Mouse (Mus musculus): Measurements from ENCODE around the gene Ctdsp2. TPM values are rescaled to one million over a fixed set of nuclear protein-coding genes. Genes with fewer than 3 reads are reported as not detected.
A peak's percentile ranks its signal among the peaks of the same experiment; 100 is the strongest.

The Ctdsp2 gene
- polyA plus RNA-seq, 1 experiment = 2.2 TPM

- H3K9me3 ChIP-seq (ENCODE audit: control insufficient read depth, low read length) = no peaks in the 10 kb centered on the region
- H3K36me3 ChIP-seq (ENCODE audit: control insufficient read depth) = peaks cover 4% of the 10 kb centered on the region; the same call in 1 of the 2 replicates
- no peak overlapping the region for H3K4me3 ChIP-seq (replicated peaks)
- peaks cover 43% of the 10 kb centered on the region for H3K4me1 ChIP-seq (ENCODE audit: control insufficient read depth)
- H3K27me3 ChIP-seq (ENCODE audit: control insufficient read depth) = peaks cover 45% of the 10 kb centered on the region
- no peak for TF ChIP-seq TAL1 (IDR thresholded peaks at IDR 0.05; ENCODE audit: low read length)
- TF ChIP-seq GATA1 (IDR thresholded peaks at IDR 0.05; ENCODE audit: low read length) = no peak
Measured at GRCm38 (mm10) chr10:126977076-126977475, 1.4 kb upstream of the Ctdsp2 start.

GRCm38 (mm10) chr10:126979121-126979635, 661 bp downstream of the Ctdsp2 start:
- H3K9me3 ChIP-seq (ENCODE audit: control insufficient read depth, low read length) = no peaks in the 10 kb centered on the region
- no peak for TF ChIP-seq TAL1 (IDR thresholded peaks at IDR 0.05; ENCODE audit: low read length)
- TF ChIP-seq GATA1 (IDR thresholded peaks at IDR 0.05; ENCODE audit: low read length) = no peak
- peak overlapping the region; percentile 93 for H3K4me3 ChIP-seq (replicated peaks)
- H3K4me1 ChIP-seq (ENCODE audit: control insufficient read depth) = peaks cover 57% of the 10 kb centered on the region
- H3K27me3 ChIP-seq (ENCODE audit: control insufficient read depth) = peaks cover 36% of the 10 kb centered on the region
- H3K36me3 ChIP-seq (ENCODE audit: control insufficient read depth) = peaks cover 22% of the 10 kb centered on the region

- H3K4me1 ChIP-seq (ENCODE audit: control insufficient read depth) = peaks cover 61% of the 10 kb centered on the region
Measured at GRCm38 (mm10) chr10:126979636-126980151, 1.2 kb downstream of the Ctdsp2 start.

GRCm38 (mm10) chr10:126980221-126980932, 1.9 kb downstream of the Ctdsp2 start:
- Histone ChIP-seq H3K9me3 (ENCODE audit: control insufficient read depth, low read length) (no peaks in the 10 kb centered on the region), H3K4me3 (replicated peaks) (peak overlapping the region; percentile 93), H3K27me3 (ENCODE audit: control insufficient read depth) (peaks cover 29% of the 10 kb centered on the region), H3K4me1 (ENCODE audit: control insufficient read depth) (peaks cover 64% of the 10 kb centered on the region), H3K36me3 (ENCODE audit: control insufficient read depth) (peaks cover 28% of the 10 kb centered on the region)
- TF ChIP-seq TAL1 (IDR thresholded peaks at IDR 0.05; ENCODE audit: low read length) (no peak), GATA1 (IDR thresholded peaks at IDR 0.05; ENCODE audit: low read length) (no peak)

More at GRCm38 (mm10) chr10:126979636-126980151, 1.2 kb downstream of the Ctdsp2 start:
- Histone ChIP-seq H3K9me3 (ENCODE audit: control insufficient read depth, low read length) (no peaks in the 10 kb centered on the region), H3K4me3 (replicated peaks) (peak overlapping the region; percentile 93), H3K36me3 (ENCODE audit: control insufficient read depth) (peaks cover 25% of the 10 kb centered on the region), H3K27me3 (ENCODE audit: control insufficient read depth) (peaks cover 34% of the 10 kb centered on the region)
- no peak for TF ChIP-seq GATA1 (IDR thresholded peaks at IDR 0.05; ENCODE audit: low read length)
- no peak for TF ChIP-seq TAL1 (IDR thresholded peaks at IDR 0.05; ENCODE audit: low read length)

GRCm38 (mm10) chr10:126980933-126981530, 2.5 kb downstream of the Ctdsp2 start:
- Histone ChIP-seq H3K4me3 (replicated peaks) (peak overlapping the region; percentile 93), H3K27me3 (ENCODE audit: control insufficient read depth) (peaks cover 23% of the 10 kb centered on the region), H3K36me3 (ENCODE audit: control insufficient read depth) (peaks cover 31% of the 10 kb centered on the region), H3K9me3 (ENCODE audit: control insufficient read depth, low read length) (no peaks in the 10 kb centered on the region), H3K4me1 (ENCODE audit: control insufficient read depth) (peaks cover 67% of the 10 kb centered on the region)
- TF ChIP-seq TAL1 (IDR thresholded peaks at IDR 0.05; ENCODE audit: low read length) = no peak
- no peak for TF ChIP-seq GATA1 (IDR thresholded peaks at IDR 0.05; ENCODE audit: low read length)

GRCm38 (mm10) chr10:126981746-126982145, 3.2 kb downstream of the Ctdsp2 start:
- peaks cover 35% of the 10 kb centered on the region for H3K36me3 ChIP-seq (ENCODE audit: control insufficient read depth)
- peaks cover 18% of the 10 kb centered on the region for H3K27me3 ChIP-seq (ENCODE audit: control insufficient read depth)
- H3K4me1 ChIP-seq (ENCODE audit: control insufficient read depth) = peaks cover 74% of the 10 kb centered on the region
- no peak for TF ChIP-seq GATA1 (IDR thresholded peaks at IDR 0.05; ENCODE audit: low read length)
- no peak for TF ChIP-seq TAL1 (IDR thresholded peaks at IDR 0.05; ENCODE audit: low read length)
- no peaks in the 10 kb centered on the region for H3K9me3 ChIP-seq (ENCODE audit: control insufficient read depth, low read length)
- H3K4me3 ChIP-seq (replicated peaks) = no peak overlapping the region

GRCm38 (mm10) chr10:126983193-126983725, 4.7 kb downstream of the Ctdsp2 start:
- Histone ChIP-seq H3K4me1 (ENCODE audit: control insufficient read depth) (peaks cover 74% of the 10 kb centered on the region), H3K4me3 (replicated peaks) (no peak overlapping the region), H3K27me3 (ENCODE audit: control insufficient read depth) (peaks cover 18% of the 10 kb centered on the region), H3K36me3 (ENCODE audit: control insufficient read depth) (peaks cover 35% of the 10 kb centered on the region), H3K9me3 (ENCODE audit: control insufficient read depth, low read length) (no peaks in the 10 kb centered on the region)
- no peak for TF ChIP-seq TAL1 (IDR thresholded peaks at IDR 0.05; ENCODE audit: low read length)
- TF ChIP-seq GATA1 (IDR thresholded peaks at IDR 0.05; ENCODE audit: low read length) = no peak

GRCm38 (mm10) chr10:126984189-126985004, 5.9 kb downstream of the Ctdsp2 start:
- Histone ChIP-seq H3K4me3 (replicated peaks) (no peak overlapping the region), H3K4me1 (ENCODE audit: control insufficient read depth) (peaks cover 74% of the 10 kb centered on the region)
- no peak for TF ChIP-seq TAL1 (IDR thresholded peaks at IDR 0.05; ENCODE audit: low read length)
- TF ChIP-seq GATA1 (IDR thresholded peaks at IDR 0.05; ENCODE audit: low read length) = no peak

More at GRCm38 (mm10) chr10:126984189-126985004, 5.9 kb downstream of the Ctdsp2 start:
- H3K36me3 ChIP-seq (ENCODE audit: control insufficient read depth) = peaks cover 38% of the 10 kb centered on the region
- no peaks in the 10 kb centered on the region for H3K9me3 ChIP-seq (ENCODE audit: control insufficient read depth, low read length)
- peaks cover 15% of the 10 kb centered on the region for H3K27me3 ChIP-seq (ENCODE audit: control insufficient read depth)

Data from erythroblast, embryonic 14.5 days (primary cell).